Mouse (Mus musculus) gastrocnemius, adult 2 months (tissue): Measurements from ENCODE around the gene Chst4. TPM values are rescaled to one million over a fixed set of nuclear protein-coding genes. Genes with fewer than 3 reads are reported as not detected.

Experiments used
- DNase-seq: peaks from one replicate; pipeline ENCODE4 v3.0.0; 2022
- H3K27ac ChIP-seq: fragments of 200-600 bp; 2 replicates; pipeline ENCODE4 v1.8.1; 2022; ENCODE audit warnings: mild to moderate bottlenecking
- H3K4me3 ChIP-seq: fragments of 200-600 bp; 2 replicates; pipeline ENCODE4 v1.8.1; 2022; ENCODE audit warnings: mild to moderate bottlenecking, moderate library complexity
- CTCF ChIP-seq: fragments of 200-600 bp; IDR thresholded peaks from 2 replicates; pipeline ENCODE4 v1.8.1; 2022; ENCODE audit warnings: antibody characterized with exemption, mild to moderate bottlenecking, moderate library complexity
- intact Hi-C: fragments of 180-260 bp; cut with DNase I; formaldehyde crosslinking; loops from one replicate; pipeline ENCODE4 v1.15.1; 2025
- total RNA-seq, 2 experiments: library from RNA; stranded (reverse); gene quantifications; 2 replicates each; pipeline ENCODE4 v1.2.3; 2021

Gene Chst4
- total RNA-seq, 2 experiments from 2014 or later = not detected

DNA sequence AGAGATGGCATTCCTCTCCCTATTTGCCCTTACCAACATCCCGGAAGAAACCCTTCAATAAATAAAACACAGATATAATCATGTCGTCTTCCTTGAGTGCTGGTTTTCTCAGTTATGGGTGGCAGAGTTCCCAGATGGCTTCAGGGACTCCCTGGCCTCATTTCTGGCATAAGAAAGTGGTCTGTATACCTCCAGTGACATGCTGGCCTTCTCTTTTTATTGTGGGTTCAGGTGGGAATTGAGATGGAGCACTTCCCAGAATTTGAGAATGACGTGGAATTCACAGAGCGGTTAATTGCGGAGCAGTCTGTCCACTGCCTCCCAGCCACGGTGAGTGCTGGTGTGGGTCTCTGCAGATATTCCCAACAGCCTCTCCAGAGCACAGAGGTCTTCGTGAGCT lies 41.5 kb downstream of the Chst4 start:
- no peak for TF ChIP-seq CTCF
- intact Hi-C loops = no loop called here
- no peak overlapping the region for H3K27ac ChIP-seq
- DNase-seq = no peak
- no peak overlapping the region for H3K4me3 ChIP-seq

DNA sequence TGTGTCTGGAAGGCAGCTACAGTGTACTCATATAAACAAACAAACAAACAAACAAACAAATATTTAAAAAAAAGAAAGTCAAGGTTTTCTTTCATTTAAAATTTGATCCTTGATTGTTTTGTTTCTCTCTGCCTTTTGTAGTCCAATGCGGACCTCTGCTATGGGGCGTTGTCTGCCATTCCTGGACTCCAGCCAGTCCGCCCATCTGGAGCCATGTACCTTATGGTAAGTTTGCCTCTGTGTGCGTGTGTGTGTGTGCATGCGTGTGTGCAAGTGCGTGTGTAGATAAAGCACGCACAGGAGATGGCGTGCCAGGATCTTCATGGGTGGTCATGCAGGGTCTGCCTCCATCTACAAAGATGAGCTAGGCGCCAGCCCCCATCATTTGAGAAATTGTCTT lies 42.2 kb downstream of the Chst4 start:
- DNase-seq = no peak
- Histone ChIP-seq H3K4me3 (no peak overlapping the region), H3K27ac (no peak overlapping the region)
- no peak for TF ChIP-seq CTCF
- intact Hi-C loops = no loop called here

DNA sequence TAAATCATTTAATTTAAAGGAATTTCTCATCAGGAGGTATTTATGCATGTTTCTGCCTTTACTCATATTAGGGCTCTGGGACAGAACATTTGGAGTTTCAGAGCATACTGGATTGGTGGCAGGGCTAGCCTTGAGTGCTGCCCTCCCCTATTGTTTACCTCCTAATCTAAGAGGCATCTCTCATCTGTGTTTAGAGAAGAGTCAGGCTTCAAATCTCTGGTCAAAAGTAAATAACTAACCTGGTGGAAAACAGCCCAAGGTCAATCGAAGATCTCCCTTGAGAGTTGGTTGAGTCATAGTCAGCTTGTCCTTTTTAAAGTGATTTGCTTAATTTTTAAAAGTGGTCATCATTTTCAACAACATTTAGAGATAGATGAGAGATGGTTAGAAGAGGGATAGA lies 46.6 kb downstream of the Chst4 start:
- no peak for DNase-seq
- Histone ChIP-seq H3K27ac (no peak overlapping the region), H3K4me3 (no peak overlapping the region)
- no peak for TF ChIP-seq CTCF
- intact Hi-C loops = no loop called here

DNA sequence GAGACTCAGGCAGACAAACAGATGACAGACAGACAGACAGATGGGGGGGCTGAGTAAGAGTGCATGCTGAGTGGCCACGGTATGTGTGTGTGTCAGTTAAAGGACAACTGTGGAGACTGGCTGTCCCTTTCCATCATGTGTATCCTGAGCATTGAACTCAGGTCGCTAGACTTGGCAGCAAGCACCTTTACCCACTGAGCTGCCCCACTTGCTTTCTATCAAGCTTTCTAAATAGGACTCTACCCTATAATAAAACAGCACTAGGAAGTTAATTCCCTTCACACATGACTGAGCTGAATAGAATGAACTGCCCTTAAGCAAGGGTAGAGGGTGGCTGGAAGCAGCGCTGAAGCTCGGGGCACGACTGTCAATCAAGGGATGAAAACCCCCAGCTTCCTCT lies 47.4 kb downstream of the Chst4 start:
- Histone ChIP-seq H3K27ac (no peak overlapping the region), H3K4me3 (no peak overlapping the region)
- DNase-seq = no peak
- no peak for TF ChIP-seq CTCF
- intact Hi-C loops = no loop called here

DNA sequence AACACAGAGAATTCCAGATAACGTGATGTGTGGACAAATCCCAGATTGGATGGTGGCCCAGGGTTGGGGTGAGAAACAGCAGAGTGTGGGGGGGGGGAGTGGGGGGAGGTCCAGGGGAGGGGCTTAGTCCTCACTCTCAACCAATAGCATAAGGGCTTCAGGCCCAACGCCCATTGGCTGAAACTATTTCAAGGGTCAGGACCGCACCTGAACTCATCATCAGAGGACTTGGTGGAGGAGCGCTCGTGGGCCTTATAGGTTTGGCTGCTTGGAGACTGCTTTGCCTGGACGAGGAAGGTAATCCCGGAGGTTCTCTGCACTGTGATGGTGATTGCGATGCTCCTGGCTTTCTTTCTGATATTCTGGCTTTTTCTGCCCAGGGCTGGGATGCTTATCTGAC lies 49.3 kb downstream of the Chst4 start, which contains the start of gene Tat:
Gene Tat (plus strand): TSS at position 214 of the 400 bp plus-strand sequence.
- DNase-seq = no peak
- TF ChIP-seq CTCF = no peak
- intact Hi-C loops = no loop called here

DNA sequence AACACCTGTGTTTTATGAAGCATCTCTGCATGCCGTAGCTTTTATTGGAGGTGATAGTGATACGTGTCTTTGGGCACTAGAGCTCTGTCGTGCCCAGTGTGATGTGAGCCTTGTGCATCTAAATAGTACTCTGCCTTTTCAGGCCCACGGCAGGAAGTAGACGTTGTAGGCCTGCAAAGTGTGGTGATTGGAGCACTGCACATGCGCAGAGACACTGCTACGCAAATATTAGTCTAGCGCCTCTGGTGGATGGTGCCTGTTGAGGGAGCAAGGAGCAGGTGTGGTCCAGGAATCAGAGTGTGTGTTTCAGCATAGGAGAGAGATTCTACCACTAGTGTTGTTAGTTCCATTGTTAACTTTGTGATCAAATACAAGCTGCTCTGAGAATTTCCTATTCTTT lies 50.4 kb downstream of the Chst4 start:
- no peak for TF ChIP-seq CTCF
- DNase-seq = no peak
- intact Hi-C loops = no loop called here
- H3K27ac ChIP-seq = no peak overlapping the region
- H3K4me3 ChIP-seq = no peak overlapping the region

More for the DNA sequence above, 49.3 kb downstream of the Chst4 start, which contains the start of gene Tat:
- H3K4me3 ChIP-seq = no peak within 1 kb of the TSS
- no peak within 1 kb of the TSS for H3K27ac ChIP-seq

DNA sequence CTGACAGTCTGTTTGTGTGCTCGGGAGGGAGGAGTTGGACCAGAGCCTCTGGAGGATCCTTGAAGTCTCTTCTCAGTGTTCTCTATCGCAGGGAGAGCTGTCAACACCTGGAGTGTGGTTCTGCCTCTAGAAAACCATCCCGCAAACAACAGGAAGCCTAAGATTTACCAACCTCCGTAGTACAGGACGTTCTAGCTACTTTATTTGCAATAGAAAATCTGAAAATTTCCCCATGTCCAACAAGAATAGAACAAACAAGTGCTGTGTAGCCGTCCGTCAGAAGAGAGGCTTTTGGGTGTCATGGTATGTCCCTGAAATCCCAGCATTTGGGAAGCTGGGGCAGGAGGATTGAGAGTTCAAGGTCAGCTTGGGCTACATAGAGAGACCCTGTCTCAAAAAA lies 51.8 kb downstream of the Chst4 start:
- intact Hi-C loops = no loop called here

DNA sequence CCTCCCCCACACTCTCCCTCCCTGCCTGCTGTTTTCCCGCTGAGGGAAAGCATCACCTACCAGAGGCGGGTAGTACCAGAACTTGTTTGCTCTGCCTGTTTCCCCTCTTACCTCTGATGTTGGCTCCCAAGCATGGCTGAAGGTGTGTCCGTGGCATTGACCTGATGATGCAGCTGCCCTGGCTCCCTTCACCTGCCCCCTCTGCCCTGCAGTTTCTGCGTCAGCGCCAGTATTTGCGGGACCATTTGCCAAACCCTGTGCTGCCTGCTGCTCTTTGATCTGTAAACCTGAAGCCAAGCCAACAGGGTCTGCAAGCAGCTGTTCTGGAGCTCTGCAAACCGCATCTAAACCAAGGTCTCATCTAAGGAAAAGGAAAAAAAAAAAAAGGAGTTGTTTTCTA lies 53.2 kb downstream of the Chst4 start:
- TF ChIP-seq CTCF = no peak
- H3K4me3 ChIP-seq = no peak overlapping the region
- no peak overlapping the region for H3K27ac ChIP-seq
- DNase-seq = no peak
- intact Hi-C loops = no loop called here

More for the DNA sequence above, 51.8 kb downstream of the Chst4 start:
- DNase-seq = no peak
- Histone ChIP-seq H3K27ac (no peak overlapping the region), H3K4me3 (no peak overlapping the region)
- no peak for TF ChIP-seq CTCF

DNA sequence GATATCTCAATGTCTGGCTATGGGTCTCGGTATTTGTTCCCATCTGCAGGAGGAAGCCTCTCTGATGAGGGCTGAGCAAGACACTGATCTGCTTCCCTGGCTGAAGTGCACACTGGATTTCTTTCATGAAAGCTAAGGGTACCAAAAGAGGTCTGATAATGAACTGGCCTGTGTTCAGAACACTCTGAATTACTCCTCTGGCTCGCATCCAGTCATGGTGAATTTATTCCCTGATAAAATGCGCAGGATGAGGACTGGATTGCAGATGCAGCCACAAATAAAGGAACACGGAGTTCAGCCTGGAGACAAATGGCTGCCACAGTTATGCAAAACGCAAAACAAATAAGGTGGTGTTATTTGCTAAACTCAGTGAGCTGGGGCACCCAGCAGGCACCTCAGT lies 55.6 kb downstream of the Chst4 start:
- no peak for TF ChIP-seq CTCF
- H3K27ac ChIP-seq = no peak overlapping the region
- no peak for DNase-seq
- intact Hi-C loops = no loop called here
- H3K4me3 ChIP-seq = no peak overlapping the region

DNA sequence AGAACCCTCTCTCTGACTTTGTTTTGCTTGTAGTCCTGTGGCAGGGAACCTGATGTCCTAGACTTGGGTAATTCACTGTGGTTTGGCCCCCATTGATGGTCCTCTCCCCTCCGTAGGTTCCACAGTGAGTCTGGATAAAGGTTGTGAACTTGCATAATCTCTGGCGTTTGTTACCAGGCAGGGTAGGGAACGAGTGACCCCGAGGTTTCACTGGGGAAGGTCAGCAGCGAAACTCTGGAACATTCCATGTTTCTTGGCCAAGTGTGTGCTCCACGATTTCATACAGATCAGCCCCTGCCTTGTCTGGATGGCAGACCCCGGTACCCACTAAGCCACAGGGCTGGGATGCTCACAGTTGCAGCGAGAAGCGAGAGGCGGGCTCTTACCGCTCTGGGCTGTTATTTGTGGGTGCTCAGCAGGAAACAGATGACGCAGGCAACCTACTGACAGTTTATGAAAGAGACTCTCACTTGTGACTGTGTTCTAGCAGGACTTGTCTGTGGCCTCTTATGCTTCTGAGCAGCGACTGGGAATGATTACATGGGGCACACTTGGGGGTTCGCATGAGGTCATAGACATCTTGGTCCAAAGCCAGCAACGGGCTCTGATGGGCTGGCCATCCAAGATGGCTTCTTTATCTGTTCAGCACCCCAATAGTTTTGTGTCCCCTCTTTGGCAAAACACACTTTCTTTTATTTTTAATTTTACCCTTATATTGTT lies 57.0 kb downstream of the Chst4 start:
- no peak for TF ChIP-seq CTCF
- Histone ChIP-seq H3K4me3 (no peak overlapping the region), H3K27ac (no peak overlapping the region)
- DNase-seq = no peak
- intact Hi-C loops = no loop called here

DNA sequence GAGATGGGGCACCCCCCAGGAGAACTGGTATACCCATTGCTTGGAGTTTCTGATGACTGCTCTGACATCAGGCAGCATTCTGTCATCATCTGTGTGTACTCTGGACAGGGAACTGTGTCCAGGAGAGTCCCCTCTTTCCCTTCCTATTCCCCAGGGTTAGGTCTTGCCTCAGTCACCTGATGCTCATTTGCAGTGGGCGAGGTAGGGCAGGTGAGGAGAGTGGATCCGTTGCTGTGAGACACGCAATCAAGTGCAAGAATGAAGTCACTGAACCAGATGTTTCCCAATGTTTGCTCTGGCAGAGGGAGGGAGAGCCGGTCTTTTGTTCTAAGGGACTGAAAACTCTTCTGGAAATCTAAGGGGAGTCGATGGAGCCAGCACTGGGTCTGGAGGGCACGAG lies 60.2 kb downstream of the Chst4 start:
- no peak for TF ChIP-seq CTCF
- intact Hi-C loops = no loop called here
- Histone ChIP-seq H3K4me3 (no peak overlapping the region), H3K27ac (no peak overlapping the region)
- no peak for DNase-seq

Other genes starting within 250 kb of the Chst4 start
- gene Phlpp2, start 171.2 kb downstream of the Chst4 start, total RNA-seq = 1 to 10 TPM; 2.4 to 2.9 TPM
- not detected for gene Marveld3, start 77.5 kb downstream of the Chst4 start, total RNA-seq
- not detected for gene Tat, start 49.3 kb downstream of the Chst4 start, total RNA-seq
- 1 to 10 TPM; 4.9 to 6.8 TPM for gene Zfp612, start 40.0 kb upstream of the Chst4 start, total RNA-seq
- gene Gm21964, start 61.5 kb upstream of the Chst4 start, total RNA-seq = not detected
- not detected for gene Gm17720, start 63.0 kb upstream of the Chst4 start, total RNA-seq
- gene Calb2, start 128.5 kb upstream of the Chst4 start, total RNA-seq = not detected
- gene Cmtr2, start 175.9 kb upstream of the Chst4 start, total RNA-seq = 1 to 10 TPM; 3.2 to 3.4 TPM
- under 1 TPM; 0.03 to 0.06 TPM for gene Hydin, start 227.2 kb upstream of the Chst4 start, total RNA-seq